Mouse (Mus musculus): ENCODE results near the gene Eif4g3.

DNA sequence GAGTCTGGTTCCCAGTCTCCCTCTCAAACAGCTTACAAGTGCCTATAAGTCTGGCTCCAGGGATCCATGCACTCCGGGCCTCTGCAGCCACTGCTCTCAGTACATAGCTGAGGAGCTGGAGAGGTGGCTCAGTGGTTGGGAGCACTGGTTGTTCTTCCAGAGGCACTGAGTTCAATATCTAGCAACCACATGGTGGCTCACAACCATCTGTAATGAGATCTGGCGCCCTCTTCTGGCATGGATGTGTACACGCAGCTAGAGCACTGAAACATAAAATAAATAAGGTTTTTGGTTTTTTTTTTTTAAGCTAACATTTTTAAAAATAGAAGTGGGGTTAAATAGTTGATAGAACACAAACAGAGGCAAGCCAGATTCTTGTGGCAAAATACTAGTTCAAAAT is 161.2 kb downstream of the Eif4g3 start:
- no peak for TF ChIP-seq CTCF (IDR thresholded peaks at IDR 0.05; ENCODE audit: borderline replicate concordance, control insufficient read depth, extremely low read depth, insufficient read depth, low read length, poor library complexity)
- no peak for TF ChIP-seq POLR2A (IDR thresholded peaks at IDR 0.05; ENCODE audit: control insufficient read depth, extremely low read depth, insufficient read depth, low read length, poor library complexity)

Measured in thymus, adult 2 months (tissue).